20 mouse cellular contexts compared by ENCODE assay signal in the genomic region with DNA sequence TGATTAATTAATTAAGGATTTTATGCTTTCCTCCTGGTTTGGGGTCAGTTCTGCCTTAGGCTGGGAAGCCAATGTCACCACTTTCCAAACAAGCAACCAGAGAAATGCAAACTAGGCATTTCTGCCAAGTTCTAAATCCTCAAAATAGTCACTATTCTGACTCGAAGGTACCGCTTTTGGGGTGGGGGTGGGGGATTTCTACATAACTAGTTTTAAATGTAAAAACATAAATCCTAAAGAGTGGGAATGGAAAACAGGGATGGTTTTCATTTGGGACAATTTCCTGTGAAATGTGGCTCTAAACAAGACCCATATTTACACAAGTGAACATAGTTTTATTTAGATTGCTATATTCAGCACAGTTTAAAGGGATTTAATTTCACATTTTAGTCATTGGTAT.
"Had no signal": no experiment of that assay in that cellular context is flagged by ENCODE, and none has a peak within 500 bp of the region (broad histone marks: within the 10 kb centered on the region; RNA-seq: fewer than 3 reads in every experiment).

No protein-coding gene starts in this region.

- H3K27me3 ChIP-seq: limb, embryonic 12.5 days; liver, embryonic 12.5 days; liver, embryonic 15.5 days; lung, embryonic 15.5 days; midbrain, embryonic 12.5 days; neural tube, embryonic 13.5 days; stomach, embryonic 15.5 days had no signal

- H3K36me3 ChIP-seq: liver, embryonic 12.5 days; liver, embryonic 15.5 days; lung, embryonic 15.5 days; midbrain, embryonic 12.5 days; neural tube, embryonic 13.5 days; stomach, embryonic 15.5 days had no signal

- H3K9me3 ChIP-seq: limb, embryonic 12.5 days; liver, embryonic 12.5 days; liver, embryonic 15.5 days; lung, embryonic 15.5 days; midbrain, embryonic 12.5 days; neural tube, embryonic 13.5 days; stomach, embryonic 15.5 days had no signal

- H3K4me2 ChIP-seq: limb, embryonic 12.5 days; liver, embryonic 12.5 days; liver, embryonic 15.5 days; lung, embryonic 15.5 days; midbrain, embryonic 12.5 days; neural tube, embryonic 13.5 days; stomach, embryonic 15.5 days had no signal

- H3K9ac ChIP-seq: limb, embryonic 12.5 days; liver, embryonic 12.5 days; liver, embryonic 15.5 days; lung, embryonic 15.5 days; midbrain, embryonic 12.5 days; neural tube, embryonic 13.5 days; stomach, embryonic 15.5 days had no signal

- H3K27ac ChIP-seq: kidney, postnatal 0 days; layer of hippocampus, adult 2 months; limb, embryonic 12.5 days; liver, embryonic 12.5 days; liver, embryonic 15.5 days; lung, embryonic 15.5 days; macrophage; midbrain, embryonic 12.5 days; neural tube, embryonic 13.5 days; stomach, embryonic 15.5 days had no signal

- H3K4me1 ChIP-seq: liver, embryonic 12.5 days; liver, embryonic 15.5 days; lung, embryonic 15.5 days; midbrain, embryonic 12.5 days; neural tube, embryonic 13.5 days; stomach, embryonic 15.5 days had no signal

- DNase-seq: kidney, adult 2 months; kidney, postnatal 25 days; layer of hippocampus, adult 9-11 months; liver; lung, adult 18-20 months; right cerebral cortex, postnatal 25 days; spleen, adult 18-20 months; thymus, postnatal 25 days had no signal

- ATAC-seq: liver, embryonic 12.5 days; midbrain, embryonic 16.5 days had no signal

- H3K4me3 ChIP-seq: layer of hippocampus, adult 2 months; limb, embryonic 12.5 days; liver, embryonic 12.5 days; liver, embryonic 15.5 days; lung, embryonic 15.5 days; midbrain, embryonic 12.5 days; myocyte; neural tube, embryonic 13.5 days; stomach, embryonic 15.5 days had no signal
